Mouse (Mus musculus): ENCODE measurements around the gene Susd6.
"Not testable (repeated sequence)": the region's sequence is repeated elsewhere in the genome, so short reads cannot be mapped to it uniquely, and the experiment has no call there.

Gene Susd6

DNA sequence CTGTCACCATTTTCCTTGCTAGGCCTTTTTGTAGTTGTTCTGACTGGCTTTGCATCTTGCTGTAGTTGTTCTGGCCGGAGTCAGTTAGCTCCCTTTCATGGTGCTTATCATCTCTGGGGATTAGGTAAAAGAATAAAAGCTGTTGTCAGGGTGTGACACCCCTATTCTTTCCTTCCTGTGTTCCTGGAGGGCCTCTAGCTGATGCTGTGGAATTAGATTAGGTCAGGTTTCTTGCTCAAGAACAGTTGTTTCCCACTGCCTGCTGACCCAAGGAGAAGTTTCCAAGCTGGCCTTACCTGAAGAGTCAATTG lies 22.2 kb downstream of the Susd6 start:
- DNase-seq (ENCODE audit: low spot score in 2 of 2) = peak in 1 of 2 experiments; percentile 66

DNA sequence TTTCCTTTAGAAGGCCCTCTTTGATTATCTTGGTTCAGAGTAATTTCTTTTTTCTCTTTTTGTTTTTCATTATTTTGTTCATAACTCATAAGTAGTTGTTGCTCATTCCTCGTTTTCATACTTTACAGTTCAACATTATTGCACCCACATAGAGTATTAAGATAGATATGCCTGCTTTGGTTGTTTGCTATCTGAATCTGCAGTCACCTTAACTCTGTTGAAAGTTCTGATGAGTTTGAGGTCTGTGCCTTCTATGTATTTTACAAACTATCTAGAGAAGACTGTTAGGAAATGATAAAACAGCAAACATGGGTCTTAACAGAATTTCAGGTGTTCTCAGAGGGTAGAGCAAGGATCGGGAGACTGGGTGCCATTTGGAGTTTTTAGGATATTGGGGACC lies 23.1 kb downstream of the Susd6 start:
- no peak for DNase-seq (ENCODE audit: low spot score in 2 of 2)

DNA sequence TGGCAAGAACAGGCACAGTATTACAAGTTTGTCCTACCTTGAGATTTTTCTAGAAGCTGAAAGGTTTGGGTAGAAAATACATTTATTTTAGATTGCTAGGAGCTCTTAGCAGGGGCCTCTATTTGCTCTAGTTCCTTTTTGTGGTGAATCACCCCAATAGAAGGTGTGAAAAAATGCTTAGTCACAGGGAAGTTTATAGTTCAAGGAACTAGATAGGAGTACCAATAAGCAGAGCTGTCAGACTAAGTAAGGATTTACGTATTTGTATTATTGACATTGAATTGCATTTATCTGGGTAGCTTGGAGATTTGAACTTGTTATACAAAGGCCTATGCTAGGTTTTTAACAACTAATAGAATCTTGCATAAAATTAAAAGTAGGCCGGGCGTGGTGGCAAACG lies 23.6 kb downstream of the Susd6 start:
- no peak for DNase-seq (ENCODE audit: low spot score in 2 of 2)

DNA sequence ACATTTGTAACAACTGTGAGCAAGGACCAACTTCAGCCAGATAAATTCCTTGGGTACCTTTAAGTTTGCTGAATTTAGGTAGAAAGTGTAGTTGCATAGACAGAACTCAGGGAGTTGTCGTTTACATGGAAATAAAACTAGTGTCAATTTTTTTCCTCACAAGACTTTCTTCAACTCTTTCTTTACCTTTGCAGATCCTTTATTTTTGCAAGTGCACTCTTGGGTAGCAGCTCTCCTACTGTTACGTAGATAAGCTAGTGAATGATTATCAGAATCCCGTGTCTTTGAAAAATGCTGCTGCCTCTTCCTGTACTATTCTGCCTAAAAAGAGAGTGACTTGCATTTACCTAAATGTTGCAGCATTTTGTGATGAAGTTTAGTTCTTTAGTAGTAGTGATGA lies 24.2 kb downstream of the Susd6 start:
- DNase-seq (ENCODE audit: low spot score in 2 of 2) = no peak

DNA sequence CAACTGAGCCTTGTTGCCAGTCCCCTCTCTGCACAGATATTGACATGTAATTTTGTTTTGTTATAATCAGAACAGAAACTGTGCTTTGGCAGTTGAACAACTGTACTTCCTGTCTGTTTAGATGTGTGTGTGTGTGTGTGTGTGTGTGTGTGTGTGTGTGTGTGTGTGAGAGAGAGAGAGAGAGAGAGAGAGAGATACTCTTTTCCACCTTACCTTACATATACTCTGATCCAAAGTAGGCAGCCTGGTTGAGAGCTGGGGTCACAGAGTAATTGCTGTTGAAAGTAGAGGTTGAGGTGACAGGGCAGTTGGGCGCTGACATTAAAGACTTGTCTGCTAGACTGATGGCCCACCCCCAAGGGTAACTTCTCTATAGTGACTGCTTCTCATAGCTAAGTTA lies 25.0 kb downstream of the Susd6 start:
- no peak for DNase-seq (ENCODE audit: low spot score in 2 of 2)

DNA sequence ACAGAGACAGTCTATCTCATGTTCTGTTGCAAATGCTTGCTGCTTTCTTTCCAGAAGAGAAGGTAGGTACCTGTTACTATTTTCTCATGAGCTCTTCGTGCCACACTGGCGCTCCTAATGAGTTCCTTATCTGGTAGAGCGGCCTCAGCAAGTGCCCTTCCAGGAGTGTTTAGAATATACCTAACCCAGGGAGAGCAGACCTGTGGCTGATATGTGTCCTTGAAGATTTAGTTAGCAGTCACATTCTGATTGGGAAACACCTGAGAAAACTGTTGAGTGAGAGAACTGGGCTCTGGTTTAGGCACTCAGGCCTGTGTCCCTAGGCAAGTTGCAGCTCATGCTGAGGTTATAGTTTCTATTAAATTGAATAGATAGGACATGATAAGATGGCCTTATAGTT lies 25.6 kb downstream of the Susd6 start:
- no peak for DNase-seq (ENCODE audit: low spot score in 2 of 2)

DNA sequence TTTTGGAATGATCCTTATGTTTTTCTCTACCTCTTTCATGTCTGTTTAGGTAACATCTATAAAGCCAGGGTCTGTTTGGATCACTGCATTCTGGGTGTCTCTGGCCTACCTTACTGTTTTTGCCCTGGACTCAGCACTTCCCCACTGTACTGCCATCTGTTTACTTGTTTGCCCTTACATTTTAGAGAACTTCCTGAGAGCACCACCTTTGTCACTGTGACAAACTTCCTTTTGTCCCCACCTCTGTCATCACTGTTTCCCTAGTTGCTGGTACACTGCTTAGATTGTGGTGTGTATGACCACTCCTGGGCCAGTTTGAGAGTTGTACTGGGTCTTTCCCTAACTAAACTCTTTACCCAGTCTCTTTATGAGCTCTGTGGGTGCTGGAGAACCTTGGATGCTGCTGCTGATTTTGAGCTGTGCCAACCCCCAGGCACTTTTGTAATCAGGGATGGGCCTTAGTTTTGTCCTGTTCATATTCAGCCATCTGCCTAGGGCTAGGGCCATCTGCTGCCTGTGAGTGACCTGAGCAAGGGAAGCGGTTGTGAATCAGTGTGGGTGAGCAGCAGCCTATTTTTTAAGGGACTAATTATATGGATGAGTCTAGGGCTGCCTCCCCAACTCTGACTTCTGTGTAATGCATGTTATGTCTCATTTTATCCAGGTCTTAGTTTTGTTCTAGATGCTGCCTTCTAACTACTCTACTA lies 26.2 kb downstream of the Susd6 start:
- no peak for DNase-seq (ENCODE audit: low spot score in 2 of 2)

DNA sequence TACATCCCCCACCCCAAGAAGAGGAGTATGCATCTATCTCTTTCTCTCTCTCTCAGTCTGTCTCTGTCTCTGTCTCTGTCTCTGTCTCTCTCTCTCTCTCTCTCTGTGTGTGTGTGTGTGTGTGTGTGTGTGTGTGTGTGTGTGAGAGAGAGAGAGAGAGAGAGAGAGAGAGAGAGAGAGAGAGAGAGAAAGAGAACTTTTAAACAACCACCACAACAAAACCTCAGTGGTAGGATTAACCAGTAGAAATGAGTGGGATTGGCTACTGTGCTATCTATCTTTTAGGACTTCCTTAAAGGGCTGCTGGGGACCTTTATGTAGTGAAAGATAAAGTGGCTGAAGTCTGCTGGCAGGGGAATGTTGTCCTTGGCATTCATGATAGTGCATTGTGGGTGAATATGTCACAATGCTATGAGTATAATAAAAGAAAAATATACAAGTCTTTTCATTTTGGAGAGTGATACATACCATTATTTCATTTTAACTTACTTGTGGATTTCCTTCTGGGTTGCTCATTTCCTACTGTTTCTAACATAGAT lies 27.5 kb downstream of the Susd6 start:
- DNase-seq (ENCODE audit: low spot score in 2 of 2) = no peak

DNA sequence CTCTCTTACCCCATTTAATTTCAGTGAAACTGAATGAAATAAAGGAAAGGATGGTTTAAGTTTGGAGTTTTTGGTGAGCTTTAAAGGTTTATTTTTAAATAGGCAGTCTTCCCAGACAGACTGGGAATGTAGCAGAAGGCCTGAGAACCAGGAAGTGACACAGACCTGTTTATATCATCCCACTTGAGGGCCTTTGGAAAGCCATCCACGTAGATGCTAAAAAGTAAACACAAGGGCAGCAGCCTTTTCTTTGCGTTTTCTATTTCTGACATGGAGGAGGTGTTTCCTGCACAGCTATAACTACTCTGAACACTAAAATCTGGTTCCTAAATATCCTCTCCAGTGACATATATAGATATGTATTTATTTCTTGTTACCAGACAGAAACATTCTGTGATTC lies 28.7 kb downstream of the Susd6 start:
- not testable (repeated sequence) for DNase-seq (ENCODE audit: low spot score in 2 of 2)

DNA sequence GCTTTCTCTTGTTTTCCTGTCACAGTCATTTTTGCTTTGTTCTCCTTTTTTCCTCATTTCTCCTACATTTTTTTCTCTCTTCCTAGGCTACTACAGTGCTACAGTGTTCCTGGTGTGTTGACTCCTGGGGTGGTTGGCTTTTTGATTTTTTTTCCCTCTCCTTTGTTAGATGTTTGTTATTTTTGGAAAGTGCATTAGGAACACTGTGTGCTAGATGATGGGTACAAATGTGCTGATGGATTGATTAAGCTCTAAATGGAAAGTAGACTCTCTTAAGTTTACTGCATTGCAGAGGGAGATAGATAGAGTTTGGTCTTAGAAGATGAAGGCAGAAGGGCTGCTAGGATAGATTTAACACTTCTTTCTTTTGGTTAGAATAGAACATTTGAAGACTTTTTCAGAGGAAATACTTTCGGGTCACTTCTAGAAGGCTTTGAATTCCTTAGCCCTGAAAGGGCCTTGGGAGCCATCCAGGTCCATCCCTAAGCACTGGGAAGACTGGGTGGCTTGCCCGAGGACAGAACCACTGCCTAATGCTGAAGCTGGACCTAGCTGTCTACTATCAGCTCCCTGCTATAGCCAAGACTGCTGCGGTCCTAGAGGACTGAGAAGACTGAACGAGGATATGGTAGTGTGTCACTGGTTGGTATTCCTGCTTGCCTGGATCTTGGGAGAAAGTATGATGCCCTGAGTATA lies 31.1 kb downstream of the Susd6 start:
- peak; percentile 55 to 68 for DNase-seq (ENCODE audit: low spot score in 2 of 2)

DNA sequence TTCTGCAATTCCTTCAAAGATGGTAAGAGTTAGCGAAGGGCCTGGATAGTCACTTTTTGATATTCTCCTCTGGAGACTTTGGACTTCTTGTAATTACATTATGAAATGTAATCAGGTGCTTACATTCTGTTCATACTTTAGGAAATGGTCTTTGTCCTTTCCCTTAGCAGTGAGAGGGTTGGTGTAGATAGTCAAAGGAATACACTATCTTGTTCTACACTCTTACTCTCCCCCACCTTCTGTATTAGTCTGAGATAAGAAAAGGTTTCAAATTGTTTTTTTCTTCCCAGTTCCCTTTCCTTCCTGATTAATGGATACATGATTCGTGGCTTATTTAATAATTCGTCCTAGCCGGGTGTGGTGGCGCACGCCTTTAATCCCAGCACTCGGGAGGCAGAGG lies 32.2 kb downstream of the Susd6 start:
- no peak for DNase-seq (ENCODE audit: low spot score in 2 of 2)

DNA sequence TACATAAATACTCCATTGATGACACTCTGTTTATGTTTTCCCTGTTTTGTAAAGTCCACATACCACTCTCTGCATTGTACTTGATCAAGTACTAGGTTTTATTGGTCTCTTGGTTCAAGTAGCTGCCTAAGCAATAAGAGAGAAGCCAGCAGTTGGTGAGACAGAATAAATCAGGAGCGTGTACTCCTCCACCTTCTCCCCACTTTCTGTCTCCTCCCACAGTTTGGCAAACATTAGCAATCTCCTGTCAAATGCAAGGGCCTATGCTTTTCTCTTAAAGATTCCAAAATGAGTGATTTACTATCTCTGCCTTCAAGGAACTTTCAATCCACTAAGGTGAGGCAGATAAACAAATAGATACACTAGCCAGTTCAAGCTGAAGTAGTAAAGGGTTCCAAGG lies 33.9 kb downstream of the Susd6 start:
- DNase-seq (ENCODE audit: low spot score in 2 of 2) = no peak

DNA sequence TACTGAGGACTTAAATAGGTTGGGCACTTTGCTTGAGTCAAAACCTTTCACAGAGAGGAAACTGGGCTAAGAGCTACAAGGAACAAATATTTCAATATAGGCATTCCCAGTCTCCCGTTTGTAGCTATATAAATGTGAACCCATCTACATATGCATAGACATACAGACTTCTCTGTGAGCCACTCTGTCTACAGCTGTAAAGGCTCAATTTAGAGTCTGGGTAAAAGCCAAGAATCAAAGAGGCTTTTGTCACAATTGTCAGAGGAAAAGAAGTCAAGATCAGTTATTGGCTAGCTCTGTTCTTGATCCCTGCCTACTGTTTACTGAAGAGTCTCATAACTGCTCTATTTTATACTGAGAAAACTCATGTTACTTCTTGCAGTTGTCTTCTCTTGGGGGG lies 36.1 kb downstream of the Susd6 start:
- DNase-seq (ENCODE audit: low spot score in 2 of 2) = no peak

DNA sequence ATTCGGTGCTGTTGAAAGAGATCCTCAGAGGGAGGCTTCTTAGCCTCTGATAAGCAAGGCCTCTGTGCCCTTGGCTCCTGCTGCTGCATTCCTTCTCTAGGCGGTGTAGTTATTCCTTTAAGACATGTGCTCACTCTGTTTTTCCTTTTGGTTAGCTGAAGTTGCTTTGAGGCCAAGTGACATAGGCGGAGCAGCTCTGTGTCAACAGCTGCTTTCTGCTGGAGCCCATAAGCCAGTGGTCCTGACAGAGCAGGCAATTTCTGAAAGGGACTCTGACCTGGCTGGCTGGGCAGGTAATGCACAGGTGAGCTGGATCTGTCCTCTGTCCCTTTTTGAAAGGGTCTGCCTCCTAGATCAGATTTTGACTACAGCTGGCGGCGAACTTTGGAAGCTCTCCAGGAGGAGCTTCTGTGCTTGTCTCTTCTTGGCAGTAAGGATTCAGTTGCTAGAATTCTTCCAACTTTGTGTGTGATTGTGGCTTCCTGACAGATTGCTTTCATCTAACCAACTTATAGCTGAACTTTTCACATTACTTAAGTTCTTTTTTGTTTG lies 37.2 kb downstream of the Susd6 start:
- peak; percentile 72 to 77 for DNase-seq (ENCODE audit: low spot score in 2 of 2)

DNA sequence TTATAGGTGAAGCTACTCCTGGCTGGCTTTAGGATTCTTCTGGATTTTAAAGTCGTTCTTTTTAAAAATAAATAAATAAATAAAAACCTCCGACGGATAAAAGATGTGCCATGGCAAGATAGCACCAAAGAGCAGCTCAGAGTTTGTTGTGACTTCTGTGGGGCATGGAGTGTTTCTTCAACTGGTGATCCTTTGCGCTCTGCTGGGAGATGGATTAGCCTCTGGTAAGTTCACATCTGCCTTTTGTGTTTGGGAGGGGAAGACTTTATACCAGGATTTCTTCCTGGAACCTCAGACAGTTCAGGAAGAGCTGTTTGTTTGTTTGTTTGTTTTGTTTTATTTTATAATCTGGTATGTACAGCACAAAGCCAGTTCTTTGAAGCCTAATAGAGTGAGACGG lies 37.7 kb downstream of the Susd6 start:
- no peak for DNase-seq (ENCODE audit: low spot score in 2 of 2)

DNA sequence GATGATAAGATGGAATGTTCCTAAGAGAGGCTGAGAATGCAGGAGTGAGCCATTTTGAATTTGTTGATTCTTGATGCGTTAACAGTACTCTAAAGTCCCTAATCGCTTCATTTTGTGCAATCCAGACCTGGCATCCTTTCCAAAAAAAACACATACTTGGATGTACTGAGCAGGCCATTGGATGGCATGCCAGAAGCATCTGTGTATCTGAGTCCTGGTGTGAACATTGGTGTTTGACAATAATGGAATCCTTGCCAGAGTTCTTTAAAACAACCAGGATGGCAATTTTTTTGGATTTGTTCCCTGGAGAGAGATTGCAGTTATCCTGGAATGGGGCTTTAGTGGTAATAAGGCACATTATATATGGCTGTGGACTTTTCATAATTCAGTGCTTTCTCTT lies 38.6 kb downstream of the Susd6 start:
- DNase-seq (ENCODE audit: low spot score in 2 of 2) = no peak

DNA sequence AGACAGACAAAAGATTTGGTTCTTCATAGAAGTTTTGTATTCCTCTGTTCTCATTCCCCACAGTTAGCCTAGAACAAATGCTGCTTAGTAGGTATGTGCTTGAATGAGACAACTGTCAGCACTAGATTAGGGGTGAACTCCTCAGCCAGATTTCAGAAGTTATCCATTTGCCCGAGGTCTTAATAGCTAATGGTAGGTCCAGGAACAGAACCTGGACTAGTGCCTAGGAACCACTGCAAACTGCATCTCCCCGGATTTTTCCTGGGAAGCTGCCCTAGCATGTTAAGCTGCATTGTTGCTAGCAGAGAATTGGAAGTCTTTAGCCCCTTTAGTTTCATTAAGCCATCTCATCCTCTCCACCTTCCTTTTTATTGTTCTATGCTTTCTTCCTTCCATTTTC lies 39.9 kb downstream of the Susd6 start:
- DNase-seq (ENCODE audit: low spot score in 2 of 2) = no peak

DNA sequence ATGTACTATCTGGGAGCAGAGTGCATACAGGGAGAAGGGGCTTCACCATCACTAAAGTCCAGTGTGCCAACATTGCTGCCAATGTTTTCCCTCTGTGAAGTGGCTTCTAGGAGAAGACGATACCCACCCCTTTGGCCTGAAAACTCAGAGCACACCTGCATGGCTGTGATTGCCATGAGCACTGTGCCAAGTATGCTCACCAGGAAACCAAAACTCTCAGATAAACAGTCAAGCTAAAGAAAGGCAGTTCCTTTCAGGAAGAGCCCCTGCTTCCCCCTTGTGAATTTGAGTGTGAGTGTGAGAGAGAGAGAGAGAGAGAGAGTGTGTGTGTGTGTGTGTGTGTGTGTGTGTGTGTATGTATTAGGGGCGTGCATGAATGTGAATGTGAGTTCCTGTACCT lies 40.5 kb downstream of the Susd6 start:
- DNase-seq (ENCODE audit: low spot score in 2 of 2) = no peak

DNA sequence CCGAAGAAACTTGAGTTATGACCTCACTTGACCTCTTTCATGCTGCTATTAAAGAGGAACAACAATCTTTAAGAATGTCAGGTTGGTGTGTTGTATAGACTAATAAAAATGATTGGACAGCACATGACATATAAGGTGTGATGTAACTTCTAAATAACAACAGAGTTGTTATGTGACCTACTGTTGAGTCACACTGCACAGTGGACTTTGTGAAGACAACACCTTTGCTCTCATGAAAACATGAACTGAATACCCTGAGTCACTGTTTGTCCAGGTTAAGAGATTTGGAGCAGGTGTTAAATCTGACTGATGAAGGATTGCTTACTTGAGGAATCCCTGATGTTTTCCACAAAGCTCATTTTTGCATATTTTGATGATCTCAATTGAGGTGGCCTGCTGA lies 42.0 kb downstream of the Susd6 start:
- DNase-seq (ENCODE audit: low spot score in 2 of 2) = no peak

DNA sequence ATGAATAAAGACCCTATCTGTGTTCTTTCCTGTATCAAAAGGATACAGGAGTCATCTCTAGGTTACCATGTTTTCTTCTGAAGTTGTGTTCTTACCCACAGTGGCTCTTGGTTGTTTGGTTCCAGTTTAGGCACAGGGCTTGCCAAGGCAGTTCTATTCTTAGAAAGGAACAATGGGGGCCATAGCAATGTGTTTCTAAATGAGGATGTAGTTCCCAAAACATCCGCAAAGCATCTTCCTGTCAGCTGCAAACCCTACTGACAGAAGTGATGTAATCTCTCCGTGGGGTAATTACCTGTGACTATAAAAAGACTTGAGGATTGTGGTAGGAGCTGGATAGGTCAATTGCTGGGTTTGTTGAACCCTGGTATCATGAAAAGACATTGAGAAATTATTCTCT lies 43.2 kb downstream of the Susd6 start:
- peak; percentile 84 to 92 for DNase-seq (ENCODE audit: low spot score in 2 of 2)

DNA sequence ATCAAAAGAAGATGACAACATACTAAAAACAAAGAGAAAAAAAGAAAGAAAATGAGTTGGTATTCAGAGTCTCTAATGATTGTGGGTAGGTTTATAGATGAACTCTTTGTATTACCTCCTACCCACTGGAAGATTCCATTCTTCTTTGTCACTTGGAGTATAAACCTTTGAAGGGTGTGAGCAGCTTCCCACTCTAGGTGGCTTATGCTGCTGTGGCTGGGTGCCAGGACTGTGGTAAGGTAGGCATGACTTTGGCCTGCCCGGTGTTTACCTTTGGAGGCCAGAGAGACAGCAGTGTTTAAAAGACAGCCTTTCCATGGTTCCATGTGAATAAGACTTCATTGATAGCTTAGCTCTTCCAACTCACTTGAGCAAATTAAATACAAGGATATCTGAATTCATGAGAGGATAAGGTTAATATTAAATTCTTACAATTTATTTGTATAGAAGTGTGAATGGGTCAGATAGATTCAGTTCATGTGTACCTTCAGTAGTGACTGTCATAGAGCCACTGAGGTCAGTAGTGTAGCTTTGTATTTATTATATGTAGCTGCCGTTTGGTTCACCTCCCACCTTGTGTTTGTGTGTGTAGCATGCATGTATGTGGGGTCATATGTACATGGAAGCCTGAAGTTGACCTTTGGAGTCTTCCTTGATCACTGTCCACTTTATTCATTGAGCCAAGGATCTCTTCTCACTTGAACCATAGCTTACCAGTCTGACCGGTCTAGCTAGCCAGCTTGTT lies 44.0 kb downstream of the Susd6 start:
- no peak for DNase-seq (ENCODE audit: low spot score in 2 of 2)

DNA sequence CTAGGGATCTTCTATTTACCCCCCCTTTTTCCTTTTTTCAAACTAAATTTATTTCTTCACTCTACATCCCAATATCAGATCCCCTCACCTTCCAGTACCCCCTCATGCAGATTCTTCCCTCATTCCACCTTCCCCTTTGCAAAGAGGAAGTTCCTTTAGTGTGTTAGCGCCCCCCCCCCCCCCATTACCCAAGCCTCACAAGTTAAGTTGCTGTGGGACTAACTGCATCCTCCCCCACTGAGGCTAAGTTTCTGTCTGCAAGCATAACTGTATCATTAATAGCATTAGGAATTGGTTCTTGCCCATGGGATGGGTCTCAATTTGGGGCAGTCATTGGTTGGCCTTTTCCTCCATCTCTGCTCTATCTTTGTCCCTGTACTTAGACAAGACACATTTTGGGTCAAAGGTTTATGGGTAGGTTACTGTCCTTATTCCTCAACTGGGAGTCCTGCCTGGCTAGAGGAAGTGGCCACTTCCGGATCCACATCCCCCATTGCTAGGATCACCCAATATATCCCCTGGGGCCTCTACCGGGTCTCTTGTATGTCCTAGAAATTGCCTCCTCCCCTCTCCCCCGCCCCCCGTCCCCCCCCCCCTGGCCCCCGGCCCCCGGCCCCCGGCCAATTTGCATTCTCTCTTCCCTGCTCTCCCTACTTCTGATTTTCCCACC lies 44.7 kb downstream of the Susd6 start:
- DNase-seq (ENCODE audit: low spot score in 2 of 2) = no peak
